Mouse (Mus musculus): ENCODE measurements around the gene Pcolce2. TPM values are rescaled to one million over a fixed set of nuclear protein-coding genes. Genes with fewer than 3 reads are reported as not detected.
"Not testable (repeated sequence)": the region's sequence is repeated elsewhere in the genome, so short reads cannot be mapped to it uniquely, and the experiment has no call there.

The Pcolce2 gene
- polyA plus RNA-seq, 2 experiments = 6.8 to 18.6 TPM

- DNase-seq (ENCODE audit: low spot score) (no peak), ATAC-seq (ENCODE audit: low FRiP score, low read depth) (no peak)
- Histone ChIP-seq H3K4me1 (ENCODE audit: control insufficient read depth, insufficient read depth, low read length) (no peaks in the 10 kb centered on the region), H3K9me3 (ENCODE audit: control insufficient read depth, low read length) (no peaks in the 10 kb centered on the region), H3K4me2 (replicated peaks; ENCODE audit: low read depth, low read length, severe bottlenecking) (no peak overlapping the region), H3K27me3 (ENCODE audit: control insufficient read depth, insufficient read depth, low read length) (no peaks in the 10 kb centered on the region), H3K36me3 (ENCODE audit: control insufficient read depth, insufficient read depth, low read length) (no peaks in the 10 kb centered on the region), H3K27ac (replicated peaks; ENCODE audit: low read depth, low read length) (no peak overlapping the region), H3K9ac (ENCODE audit: low read depth, low read length, severe bottlenecking) (no peak overlapping the region), H3K4me3 (replicated peaks; ENCODE audit: low read length) (no peak overlapping the region)
- no peak for TF ChIP-seq POLR2A (IDR thresholded peaks at IDR 0.05; ENCODE audit: borderline replicate concordance, extremely low read depth, insufficient read depth, insufficient read length)
- 79% methylated on average over 6 of the region's 6 CpGs for WGBS
Measured at GRCm38 (mm10) chr9:95628439-95628948, 8.9 kb upstream of the Pcolce2 start.

- H3K27me3 ChIP-seq (ENCODE audit: control insufficient read depth, insufficient read depth, low read length); H3K9ac ChIP-seq (ENCODE audit: low read depth, low read length, severe bottlenecking); H3K36me3 ChIP-seq (ENCODE audit: control insufficient read depth, insufficient read depth, low read length); H3K4me1 ChIP-seq (ENCODE audit: control insufficient read depth, insufficient read depth, low read length); DNase-seq (ENCODE audit: low spot score); ATAC-seq (ENCODE audit: low FRiP score, low read depth); H3K9me3 ChIP-seq (ENCODE audit: control insufficient read depth, low read length); H3K27ac ChIP-seq (replicated peaks; ENCODE audit: low read depth, low read length); H3K4me3 ChIP-seq (replicated peaks; ENCODE audit: low read length); H3K4me2 ChIP-seq (replicated peaks; ENCODE audit: low read depth, low read length, severe bottlenecking): not testable (repeated sequence)
- 94% methylated on average over 2 of the region's 2 CpGs for WGBS
Measured at GRCm38 (mm10) chr9:95629561-95629960, 7.8 kb upstream of the Pcolce2 start.

DNA sequence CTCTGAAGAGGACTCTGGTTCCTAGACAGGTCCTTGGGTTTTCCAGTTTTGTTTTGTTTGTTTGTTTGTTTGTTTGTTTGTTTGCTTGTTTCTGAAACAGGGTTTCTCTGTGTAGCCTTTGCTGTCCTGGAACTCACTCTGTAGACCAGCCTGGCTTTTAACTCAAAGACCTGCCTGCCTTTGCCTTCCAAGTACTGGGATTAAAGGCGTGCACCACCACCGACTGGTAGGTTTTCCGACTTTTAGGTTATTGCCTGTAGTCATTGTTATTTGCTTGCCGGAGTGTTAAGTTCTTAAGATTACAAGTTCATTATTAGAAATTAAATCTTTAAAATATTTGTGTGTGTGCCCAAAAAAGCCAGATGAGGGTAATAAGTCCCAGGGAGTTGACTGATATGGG, 1.0 kb upstream of the Pcolce2 start:
- no peak overlapping the region for H3K4me3 ChIP-seq (replicated peaks; ENCODE audit: low read length)
- H3K4me2 ChIP-seq (replicated peaks; ENCODE audit: low read depth, low read length, severe bottlenecking) = peak overlapping the region; percentile 99; the same call in 1 of the 2 replicates

DNA sequence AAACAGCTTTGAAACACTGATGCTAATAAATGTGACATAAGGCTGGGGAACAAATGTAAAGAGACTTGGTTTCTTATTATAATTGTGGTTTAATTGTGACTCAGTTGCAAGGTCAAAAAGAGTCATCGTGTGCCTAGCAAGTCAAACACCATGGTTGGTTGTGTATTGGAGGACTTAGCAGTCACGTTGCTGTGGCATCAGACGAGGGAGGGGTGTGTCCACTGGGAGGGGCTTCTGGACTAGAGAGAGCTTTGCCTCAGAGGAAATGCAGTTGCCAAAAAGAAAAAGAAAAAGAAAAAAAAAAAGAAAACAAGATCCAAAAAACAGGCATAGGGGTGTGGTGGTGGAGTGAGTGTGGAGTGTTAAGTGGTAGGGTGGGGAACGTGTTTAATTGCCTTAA, 2.5 kb downstream of the Pcolce2 start:
- 40% methylated on average over 4 of the region's 4 CpGs for WGBS
- no peak for ATAC-seq (ENCODE audit: low FRiP score, low read depth)

More for the DNA sequence above, 1.0 kb upstream of the Pcolce2 start:
- WGBS = 62% methylated on average over 4 of the region's 4 CpGs
- Histone ChIP-seq H3K4me1 (ENCODE audit: control insufficient read depth, insufficient read depth, low read length) (peaks cover 4% of the 10 kb centered on the region), H3K27me3 (ENCODE audit: control insufficient read depth, insufficient read depth, low read length) (no peaks in the 10 kb centered on the region), H3K36me3 (ENCODE audit: control insufficient read depth, insufficient read depth, low read length) (no peaks in the 10 kb centered on the region), H3K9ac (ENCODE audit: low read depth, low read length, severe bottlenecking) (no peak overlapping the region), H3K9me3 (ENCODE audit: control insufficient read depth, low read length) (no peaks in the 10 kb centered on the region), H3K27ac (replicated peaks; ENCODE audit: low read depth, low read length) (no peak overlapping the region)
- DNase-seq (ENCODE audit: low spot score) (no peak), ATAC-seq (ENCODE audit: low FRiP score, low read depth) (no peak)
- TF ChIP-seq POLR2A (IDR thresholded peaks at IDR 0.05; ENCODE audit: borderline replicate concordance, extremely low read depth, insufficient read depth, insufficient read length) = no peak

DNA sequence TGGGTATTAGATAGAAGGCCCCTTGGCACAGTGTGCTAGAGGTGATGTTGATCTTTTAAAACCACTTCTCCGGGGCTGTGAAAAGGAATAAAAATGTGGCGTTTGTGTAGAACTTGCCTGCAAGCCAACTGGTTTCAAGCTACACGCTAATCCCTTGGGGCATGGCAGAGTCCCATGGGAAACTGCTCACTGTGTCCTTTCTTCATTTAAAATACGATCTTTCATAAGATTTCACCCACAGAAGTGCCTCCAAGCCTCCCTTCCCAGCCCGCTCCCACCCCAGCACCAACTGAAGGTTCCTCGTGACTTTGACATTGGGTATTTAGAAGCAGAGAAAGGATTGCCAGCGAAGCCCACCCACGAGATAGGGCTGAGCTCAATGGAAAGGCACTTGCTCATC, 8.5 kb downstream of the Pcolce2 start:
- H3K27me3 ChIP-seq (ENCODE audit: control insufficient read depth, insufficient read depth, low read length) = no peaks in the 10 kb centered on the region
- TF ChIP-seq POLR2A (IDR thresholded peaks at IDR 0.05; ENCODE audit: borderline replicate concordance, extremely low read depth, insufficient read depth, insufficient read length) = no peak
- ATAC-seq (ENCODE audit: low FRiP score, low read depth) (no peak), DNase-seq (ENCODE audit: low spot score) (no peak)
- no peaks in the 10 kb centered on the region for H3K36me3 ChIP-seq (ENCODE audit: control insufficient read depth, insufficient read depth, low read length)
- H3K9me3 ChIP-seq (ENCODE audit: control insufficient read depth, low read length) = no peaks in the 10 kb centered on the region
- no peaks in the 10 kb centered on the region for H3K4me1 ChIP-seq (ENCODE audit: control insufficient read depth, insufficient read depth, low read length)
- 89% methylated on average over 8 of the region's 8 CpGs for WGBS
- no peak overlapping the region for H3K4me2 ChIP-seq (replicated peaks; ENCODE audit: low read depth, low read length, severe bottlenecking)
- no peak overlapping the region for H3K4me3 ChIP-seq (replicated peaks; ENCODE audit: low read length)
- H3K27ac ChIP-seq (replicated peaks; ENCODE audit: low read depth, low read length) = no peak overlapping the region
- no peak overlapping the region for H3K9ac ChIP-seq (ENCODE audit: low read depth, low read length, severe bottlenecking)

More for the DNA sequence above, 2.5 kb downstream of the Pcolce2 start:
- no peak overlapping the region for H3K27ac ChIP-seq (replicated peaks; ENCODE audit: low read depth, low read length)
- peaks cover 4% of the 10 kb centered on the region for H3K4me1 ChIP-seq (ENCODE audit: control insufficient read depth, insufficient read depth, low read length)
- H3K4me2 ChIP-seq (replicated peaks; ENCODE audit: low read depth, low read length, severe bottlenecking) = no peak overlapping the region
- TF ChIP-seq POLR2A (IDR thresholded peaks at IDR 0.05; ENCODE audit: borderline replicate concordance, extremely low read depth, insufficient read depth, insufficient read length) = no peak
- H3K36me3 ChIP-seq (ENCODE audit: control insufficient read depth, insufficient read depth, low read length) = no peaks in the 10 kb centered on the region
- no peaks in the 10 kb centered on the region for H3K9me3 ChIP-seq (ENCODE audit: control insufficient read depth, low read length)
- no peak overlapping the region for H3K9ac ChIP-seq (ENCODE audit: low read depth, low read length, severe bottlenecking)
- no peak for DNase-seq (ENCODE audit: low spot score)
- no peaks in the 10 kb centered on the region for H3K27me3 ChIP-seq (ENCODE audit: control insufficient read depth, insufficient read depth, low read length)
- H3K4me3 ChIP-seq (replicated peaks; ENCODE audit: low read length) = no peak overlapping the region

GRCm38 (mm10) chr9:95653363-95653762, 16.0 kb downstream of the Pcolce2 start:
- no peak for DNase-seq (ENCODE audit: low spot score)
- no peak for ATAC-seq (ENCODE audit: low FRiP score, low read depth)
- no peak overlapping the region for H3K4me2 ChIP-seq (replicated peaks; ENCODE audit: low read depth, low read length, severe bottlenecking)
- no peaks in the 10 kb centered on the region for H3K4me1 ChIP-seq (ENCODE audit: control insufficient read depth, insufficient read depth, low read length)
- H3K36me3 ChIP-seq (ENCODE audit: control insufficient read depth, insufficient read depth, low read length) = no peaks in the 10 kb centered on the region
- WGBS = 87% methylated on average over 6 of the region's 6 CpGs
- no peaks in the 10 kb centered on the region for H3K27me3 ChIP-seq (ENCODE audit: control insufficient read depth, insufficient read depth, low read length)
- H3K9ac ChIP-seq (ENCODE audit: low read depth, low read length, severe bottlenecking) = no peak overlapping the region
- H3K4me3 ChIP-seq (replicated peaks; ENCODE audit: low read length) = no peak overlapping the region
- TF ChIP-seq POLR2A (IDR thresholded peaks at IDR 0.05; ENCODE audit: borderline replicate concordance, extremely low read depth, insufficient read depth, insufficient read length) = no peak
- no peak overlapping the region for H3K27ac ChIP-seq (replicated peaks; ENCODE audit: low read depth, low read length)
- no peaks in the 10 kb centered on the region for H3K9me3 ChIP-seq (ENCODE audit: control insufficient read depth, low read length)
